Comparison of ENCODE assay signal across 26 mouse cellular contexts in the genomic region with DNA sequence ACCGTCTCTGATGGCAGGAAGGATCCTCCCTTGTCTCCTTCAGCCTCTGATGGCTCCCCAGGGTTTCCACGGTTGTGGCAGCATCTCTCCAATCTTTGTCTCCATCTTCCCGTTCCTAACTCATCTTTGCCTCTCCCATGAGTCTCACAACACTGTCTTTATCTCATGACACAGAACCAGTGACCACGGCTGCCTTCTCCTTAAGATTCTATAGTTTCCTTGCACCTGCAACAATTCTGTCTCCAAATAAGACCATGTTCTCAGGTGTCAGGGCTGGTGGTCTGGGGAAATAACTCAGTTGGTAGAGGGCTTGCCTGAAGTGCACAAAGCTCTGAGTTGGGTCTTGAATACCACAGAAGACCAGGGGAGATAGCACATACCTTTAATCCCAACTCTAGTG.
"Had no signal": no experiment of that assay in that cellular context is flagged by ENCODE, and none has a peak within 500 bp of the region (broad histone marks: within the 10 kb centered on the region; RNA-seq: fewer than 3 reads in every experiment).

No protein-coding gene starts in this region.

- H3K4me2 ChIP-seq: heart, embryonic 11.5 days; heart, embryonic 13.5 days; heart, embryonic 15.5 days; hindbrain, embryonic 12.5 days; hindbrain, embryonic 15.5 days; kidney, embryonic 15.5 days; limb, embryonic 12.5 days; liver, embryonic 11.5 days; liver, embryonic 13.5 days had no signal

- H3K9me3 ChIP-seq: heart, embryonic 13.5 days; heart, embryonic 15.5 days; hindbrain, embryonic 12.5 days; hindbrain, embryonic 15.5 days; kidney, embryonic 15.5 days; limb, embryonic 12.5 days; liver, embryonic 13.5 days had no signal

- H3K9ac ChIP-seq: heart, embryonic 13.5 days; heart, embryonic 15.5 days; hindbrain, embryonic 12.5 days; hindbrain, embryonic 15.5 days; kidney, embryonic 15.5 days; limb, embryonic 12.5 days; liver, embryonic 13.5 days had no signal

- DNase-seq: gastrocnemius, postnatal 14 days; gastrocnemius, postnatal 36 days; heart, adult 18-20 months; heart, postnatal 14 days; heart, postnatal 36 days; kidney, adult 11 months; kidney, adult 2 months; kidney, adult 9 months; kidney, postnatal 14 days; kidney, postnatal 36 days; layer of hippocampus, adult 9-11 months; layer of hippocampus, postnatal 36 days; left cerebral cortex, postnatal 4 days; liver; liver, embryonic 13.5 days had no signal

- ATAC-seq: hindbrain, postnatal 0 days; intestine, embryonic 16.5 days had no signal

- H3K36me3 ChIP-seq: heart, embryonic 13.5 days; heart, embryonic 15.5 days; hindbrain, embryonic 12.5 days; hindbrain, embryonic 15.5 days; kidney, embryonic 15.5 days; limb, embryonic 12.5 days; liver, embryonic 13.5 days had no signal

- H3K27ac ChIP-seq: heart, embryonic 13.5 days; heart, embryonic 15.5 days; hindbrain, embryonic 15.5 days; hindbrain, postnatal 0 days; kidney, embryonic 15.5 days; kidney, postnatal 0 days; liver, embryonic 13.5 days had no signal

- H3K4me3 ChIP-seq: heart, embryonic 13.5 days; heart, embryonic 15.5 days; hindbrain, embryonic 12.5 days; hindbrain, embryonic 15.5 days; kidney, embryonic 15.5 days; limb, embryonic 12.5 days; liver, embryonic 13.5 days had no signal

- H3K27me3 ChIP-seq: heart, embryonic 13.5 days; heart, embryonic 15.5 days; kidney, embryonic 15.5 days; limb, embryonic 12.5 days; liver, embryonic 13.5 days had no signal
